Mouse (Mus musculus) heart, postnatal 0 days (tissue): ENCODE data around the gene Agpat1. TPM values are rescaled to one million over a fixed set of nuclear protein-coding genes. Genes with fewer than 3 reads are reported as not detected.
A peak's percentile ranks its signal among the peaks of the same experiment; 100 is the strongest.

Experiments
- ATAC-seq: fragments of 200-750 bp; cut with Nextera tagmentation; 2 replicates; pipeline ENCODE4 v1.8.0; 2017; ENCODE audit warnings: low read depth, moderate number of reproducible peaks, moderate library complexity; ENCODE audit not compliant: insufficient read depth
- DNase-seq: peaks from one replicate; pipeline ENCODE4 v3.0.0-alpha.2; 2016; ENCODE audit warnings: low spot score
- H3K27ac ChIP-seq: fragments of 300-500 bp; sonication (generic); 2 replicates; pipeline ENCODE4 v1.5.1; 2014; ENCODE audit warnings: low read depth, mild to moderate bottlenecking
- H3K27me3 ChIP-seq: fragments of 300-500 bp; sonication (generic); 2 replicates; pipeline ENCODE4 v1.6.1; 2014; ENCODE audit warnings: low read length, mixed read lengths; ENCODE audit not compliant: control insufficient read depth, insufficient read depth
- H3K36me3 ChIP-seq: fragments of 300-500 bp; sonication (generic); replicated peaks from 2 replicates; pipeline ENCODE4 v1.6.1; 2014; ENCODE audit warnings: low read length, mixed read lengths; ENCODE audit not compliant: control insufficient read depth, insufficient read depth
- H3K4me1 ChIP-seq: fragments of 300-500 bp; sonication (generic); 2 replicates; pipeline ENCODE4 v1.6.1; 2014; ENCODE audit warnings: antibody characterized with exemption; ENCODE audit not compliant: control insufficient read depth, insufficient read depth
- H3K4me2 ChIP-seq: fragments of 300-500 bp; sonication (generic); 2 replicates; pipeline ENCODE4 v1.6.1; 2014; ENCODE audit warnings: low read depth, mild to moderate bottlenecking, low read length, moderate library complexity
- H3K4me3 ChIP-seq: fragments of 300-500 bp; sonication (generic); 2 replicates; pipeline ENCODE4 v1.5.1; 2014; ENCODE audit warnings: low read depth, low read length
- H3K9ac ChIP-seq: fragments of 300-500 bp; sonication (generic); replicated peaks from 2 replicates; pipeline ENCODE4 v1.6.1; 2014; ENCODE audit warnings: low read depth, low read length, mixed read lengths
- H3K9me3 ChIP-seq: fragments of 300-500 bp; sonication (generic); replicated peaks from 2 replicates; pipeline ENCODE4 v1.6.1; 2016; ENCODE audit warnings: low read length; ENCODE audit not compliant: control insufficient read depth
- CTCF ChIP-seq: IDR thresholded peaks from 2 replicates; pipeline ENCODE4 v1.5.1; 2016; ENCODE audit warnings: antibody characterized with exemption, control low read depth, low read depth
- EP300 ChIP-seq: IDR thresholded peaks from 2 replicates; pipeline ENCODE4 v1.6.1; 2016; ENCODE audit warnings: antibody characterized with exemption, low read depth
- WGBS: fragments of 180-500 bp; shearing (Covaris S2); extraction: QIAGEN DNeasy Blood & Tissue Kit; methylation state at CpG from one replicate; pipeline ENCODE4 v1.1.7; 2014; 5-methylcytosine and 5-hydroxymethylcytosine counted together
- polyA plus RNA-seq: library from polyadenylated mRNA; unstranded; fragments of >200 nt; fragmentation: Nextera tagmentation; extraction: Ambion mirVana; gene quantifications from 2 replicates; pipeline ENCODE4 v1.2.1, GENCODE M21; 2015
- total RNA-seq: library from RNA; depleted of rRNA; stranded (reverse); fragments of >200 nt; gene quantifications from 2 replicates; pipeline ENCODE4 v1.2.3, GENCODE M21; 2014; ENCODE audit warnings: low replicate concordance

The Agpat1 gene
- total and polyA plus RNA-seq, 2 experiments from 2014 or later, result 39.6 to 112 TPM

- no peak for ATAC-seq
- Histone ChIP-seq H3K4me2 (no peak overlapping the region), H3K36me3 (peaks cover under 1% of the 10 kb centered on the region; the same call in 1 of the 2 replicates), H3K27me3 (peaks cover 12% of the 10 kb centered on the region; the same call in 1 of the 2 replicates), H3K4me3 (no peak overlapping the region), H3K27ac (no peak overlapping the region), H3K9me3 (no peaks in the 10 kb centered on the region), H3K4me1 (peaks cover 28% of the 10 kb centered on the region), H3K9ac (no peak overlapping the region)
- 75% methylated on average over 2 of the region's 2 CpGs for WGBS
- no peak for DNase-seq
- TF ChIP-seq CTCF (no peak), EP300 (no peak)
Observed at GRCm38 (mm10) chr17:34658145-34658544, 54.1 kb downstream of the Agpat1 start.

DNA sequence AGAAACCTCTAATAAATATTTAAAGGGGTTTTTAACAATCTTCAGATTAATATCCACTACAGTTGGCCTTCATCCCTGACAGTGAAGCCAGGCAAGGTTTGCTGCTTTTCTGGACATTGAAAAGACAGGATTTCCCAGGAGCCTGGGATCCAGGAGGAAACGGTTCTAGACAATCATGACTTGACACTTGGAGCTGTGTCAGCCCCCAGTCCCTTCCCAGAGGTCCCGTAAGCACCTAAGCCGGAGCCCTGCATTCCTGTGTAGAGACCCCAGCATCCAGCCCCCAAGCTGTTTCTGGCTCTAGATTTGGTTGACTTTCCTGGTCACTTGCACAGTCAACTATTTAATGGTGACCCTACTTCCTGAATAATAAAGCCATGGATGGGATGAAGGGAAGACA, 54.5 kb downstream of the Agpat1 start:
- TF ChIP-seq EP300 (no peak), CTCF (no peak)
- Histone ChIP-seq H3K27me3 (peaks cover 12% of the 10 kb centered on the region; the same call in 1 of the 2 replicates), H3K27ac (no peak overlapping the region), H3K9me3 (no peaks in the 10 kb centered on the region), H3K4me2 (no peak overlapping the region), H3K4me3 (no peak overlapping the region), H3K36me3 (no peaks in the 10 kb centered on the region), H3K9ac (no peak overlapping the region), H3K4me1 (peaks cover 28% of the 10 kb centered on the region)
- ATAC-seq (no peak), DNase-seq (no peak)
- WGBS, result 68% methylated on average over 3 of the region's 3 CpGs

DNA sequence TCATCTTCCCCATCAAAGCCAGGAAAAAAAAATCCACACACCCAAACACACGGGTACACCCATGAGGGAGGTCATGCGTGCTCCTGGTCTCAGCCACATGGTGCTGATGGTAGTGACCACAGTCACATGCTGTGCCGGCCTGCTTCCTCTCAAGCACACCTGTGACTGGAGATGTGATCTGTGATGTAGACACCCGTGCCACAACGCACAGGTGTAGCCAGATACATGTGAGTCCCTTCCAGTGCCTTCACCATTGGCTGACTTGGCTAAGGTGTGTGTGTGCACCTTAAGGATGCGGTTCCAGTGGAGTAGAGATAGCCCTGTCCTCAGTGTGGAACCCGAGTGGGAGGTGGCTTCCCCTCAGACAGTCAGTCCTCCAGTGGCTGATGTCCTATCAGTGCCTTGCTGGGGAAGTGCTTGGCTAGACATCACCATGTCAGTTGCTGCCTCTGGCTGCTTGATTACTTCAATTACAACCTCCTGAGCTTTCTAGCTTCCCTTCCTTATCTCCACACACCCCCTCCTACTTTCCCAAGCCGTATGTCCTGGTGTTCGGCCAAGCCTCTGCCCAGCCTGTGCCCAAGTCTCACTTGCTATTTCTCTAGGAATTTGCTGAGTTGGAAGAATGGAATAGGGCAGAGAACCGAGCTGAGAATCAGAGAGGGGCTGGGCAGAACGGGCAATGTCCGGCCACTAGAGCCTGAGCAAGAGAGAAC, 55.3 kb downstream of the Agpat1 start:
- Histone ChIP-seq H3K4me3 (no peak overlapping the region), H3K36me3 (no peaks in the 10 kb centered on the region), H3K27ac (0 out of 2 replicates have a peak overlapping the region, but pooled peaks have one; percentile 26), H3K4me2 (no peak overlapping the region), H3K27me3 (peaks cover 12% of the 10 kb centered on the region; the same call in 1 of the 2 replicates), H3K9me3 (no peaks in the 10 kb centered on the region), H3K4me1 (peaks cover 28% of the 10 kb centered on the region), H3K9ac (no peak overlapping the region)
- DNase-seq, result no peak
- ATAC-seq, result no peak
- WGBS, result 41% methylated on average over 12 of the region's 12 CpGs
- no peak for TF ChIP-seq CTCF
- TF ChIP-seq EP300, result no peak

- H3K9ac ChIP-seq, result no peak overlapping the region
- TF ChIP-seq CTCF (no peak), EP300 (no peak)
- peaks cover 27% of the 10 kb centered on the region for H3K4me1 ChIP-seq
- 52% methylated on average over 3 of the region's 3 CpGs for WGBS
- no peak for DNase-seq
- H3K27ac ChIP-seq, result 0 out of 2 replicates have a peak overlapping the region, but pooled peaks have one; percentile 26
- ATAC-seq, result no peak
- H3K4me2 ChIP-seq, result no peak overlapping the region
- no peak overlapping the region for H3K4me3 ChIP-seq
- H3K9me3 ChIP-seq, result no peaks in the 10 kb centered on the region
- no peaks in the 10 kb centered on the region for H3K36me3 ChIP-seq
- peaks cover 12% of the 10 kb centered on the region; the same call in 1 of the 2 replicates for H3K27me3 ChIP-seq
Observed at GRCm38 (mm10) chr17:34659897-34660214, 55.8 kb downstream of the Agpat1 start.

DNA sequence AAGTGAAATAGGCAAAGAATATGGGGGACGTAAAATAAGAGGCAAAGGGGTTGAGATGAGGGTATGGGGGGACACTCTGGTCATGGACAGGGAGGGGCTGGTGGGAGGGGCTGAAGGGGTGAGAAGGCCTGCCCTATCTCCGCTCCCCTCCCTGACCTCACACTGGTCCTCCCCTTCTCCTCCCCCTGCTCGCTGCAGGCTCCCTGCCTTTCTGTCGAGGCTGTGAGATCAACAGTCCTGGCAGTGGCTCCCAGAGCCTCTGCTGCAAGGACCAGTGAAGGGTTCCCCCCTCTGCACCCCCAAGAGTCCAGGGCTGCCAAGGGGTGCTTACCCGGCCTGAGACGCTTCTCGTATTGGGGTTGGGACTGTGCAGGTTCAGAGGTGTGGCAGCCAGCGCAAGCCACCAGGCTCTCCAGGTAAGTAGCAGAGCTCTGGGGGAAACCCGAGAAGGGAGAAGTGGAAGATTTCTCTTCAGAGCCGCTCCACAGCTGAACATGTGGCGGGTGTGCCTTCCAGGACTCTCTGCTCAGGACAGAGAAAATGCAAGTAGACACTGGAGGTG, 56.3 kb downstream of the Agpat1 start:
- peaks cover 12% of the 10 kb centered on the region; the same call in 1 of the 2 replicates for H3K27me3 ChIP-seq
- no peaks in the 10 kb centered on the region for H3K9me3 ChIP-seq
- DNase-seq (no peak), ATAC-seq (no peak)
- no peaks in the 10 kb centered on the region for H3K36me3 ChIP-seq
- TF ChIP-seq EP300 (no peak), CTCF (no peak)
- peaks cover 22% of the 10 kb centered on the region for H3K4me1 ChIP-seq
- peak overlapping the region; percentile 3; the same call in 1 of the 2 replicates for H3K9ac ChIP-seq
- peak overlapping the region; percentile 51 for H3K4me2 ChIP-seq
- peak overlapping the region; percentile 32 for H3K4me3 ChIP-seq
- WGBS, result 25% methylated on average over 11 of the region's 11 CpGs
- peak overlapping the region; percentile 60 for H3K27ac ChIP-seq
